Mouse (Mus musculus) stomach, postnatal 0 days (tissue): Measurements from ENCODE around the gene Uhrf1bp1. TPM values are rescaled to one million over a fixed set of nuclear protein-coding genes. Genes with fewer than 3 reads are reported as not detected.

Source experiments
- ATAC-seq: fragments of 200-750 bp; cut with Nextera tagmentation; 2 replicates; pipeline ENCODE4 v1.8.0; 2017; ENCODE audit not compliant: low FRiP score, low TSS enrichment
- DNase-seq: peaks from one replicate; pipeline ENCODE4 v3.0.0-alpha.2; 2016; ENCODE audit warnings: low spot score
- H3K27ac ChIP-seq: fragments of 300-500 bp; sonication (generic); replicated peaks from 2 replicates; pipeline ENCODE4 v1.5.1; 2014; ENCODE audit warnings: mild to moderate bottlenecking, control low read depth
- H3K27me3 ChIP-seq: fragments of 300-500 bp; sonication (generic); 2 replicates; pipeline ENCODE4 v1.6.1; 2014; ENCODE audit warnings: low read length; ENCODE audit not compliant: control insufficient read depth, insufficient read depth
- H3K36me3 ChIP-seq: fragments of 300-500 bp; sonication (generic); 2 replicates; pipeline ENCODE4 v1.6.1; 2014; ENCODE audit warnings: low read length, mixed read lengths; ENCODE audit not compliant: control insufficient read depth, insufficient read depth
- H3K4me1 ChIP-seq: fragments of 300-500 bp; sonication (generic); replicated peaks from 2 replicates; pipeline ENCODE4 v1.6.1; 2014; ENCODE audit warnings: antibody characterized with exemption; ENCODE audit not compliant: control insufficient read depth, insufficient read depth
- H3K4me2 ChIP-seq: fragments of 300-500 bp; sonication (generic); replicated peaks from 2 replicates; pipeline ENCODE4 v1.6.1; 2014; ENCODE audit warnings: low read depth, mild to moderate bottlenecking, control low read depth, moderate library complexity
- H3K4me3 ChIP-seq: fragments of 300-500 bp; sonication (generic); 2 replicates; pipeline ENCODE4 v1.5.1; 2014; ENCODE audit warnings: low read depth, low read length, control low read depth
- H3K9ac ChIP-seq: fragments of 300-500 bp; sonication (generic); 2 replicates; pipeline ENCODE4 v1.6.1; 2014; ENCODE audit warnings: mild to moderate bottlenecking, low read length, control low read depth, mixed read lengths
- H3K9me3 ChIP-seq: fragments of 300-500 bp; sonication (generic); 2 replicates; pipeline ENCODE4 v1.6.1; 2016; ENCODE audit warnings: low read length; ENCODE audit not compliant: control insufficient read depth
- CTCF ChIP-seq: IDR thresholded peaks from 2 replicates; pipeline ENCODE4 v1.5.1; 2016; ENCODE audit warnings: antibody characterized with exemption, low read depth, mild to moderate bottlenecking, moderate library complexity
- EP300 ChIP-seq: optimal IDR thresholded peaks from 2 replicates; pipeline ENCODE3; 2016; ENCODE audit warnings: antibody characterized with exemption
- WGBS: fragments of 180-500 bp; shearing (Covaris S2); extraction: QIAGEN DNeasy Blood & Tissue Kit; methylation state at CpG from one replicate; pipeline ENCODE4 v1.1.7; 2014; 5-methylcytosine and 5-hydroxymethylcytosine counted together
- polyA plus RNA-seq: library from polyadenylated mRNA; unstranded; fragments of >200 nt; fragmentation: Nextera tagmentation; extraction: Ambion mirVana; gene quantifications from 2 replicates; pipeline ENCODE4 v1.2.1, GENCODE M21; 2015

Gene Uhrf1bp1
- polyA plus RNA-seq, 1 experiment from 2014 or later, result 1.4 TPM

- no peak for ATAC-seq
- no peaks in the 10 kb centered on the region for H3K9me3 ChIP-seq
- no peak overlapping the region for H3K4me2 ChIP-seq
- 0 out of 2 replicates have a peak, but pooled peaks cover 2% of the 10 kb centered on the region for H3K4me1 ChIP-seq
- no peak overlapping the region for H3K9ac ChIP-seq
- H3K36me3 ChIP-seq, result no peaks in the 10 kb centered on the region
- 73% methylated on average over 4 of the region's 4 CpGs for WGBS
- H3K4me3 ChIP-seq, result no peak overlapping the region
- H3K27me3 ChIP-seq, result no peaks in the 10 kb centered on the region
- TF ChIP-seq EP300 (no peak), CTCF (no peak)
- H3K27ac ChIP-seq, result no peak overlapping the region
- no peak for DNase-seq
These were observed 75.6 kb downstream of the Uhrf1bp1 start for GRCm38 (mm10) chr17:27931826-27932225.

- no peak overlapping the region for H3K4me3 ChIP-seq
- H3K9me3 ChIP-seq, result no peaks in the 10 kb centered on the region
- no peak overlapping the region for H3K9ac ChIP-seq
- ATAC-seq (no peak), DNase-seq (no peak)
- WGBS, result 66% methylated on average over 10 of the region's 10 CpGs
- no peak for TF ChIP-seq EP300
- TF ChIP-seq CTCF, result no peak
- H3K27ac ChIP-seq, result peak overlapping the region; percentile 45
- no peak overlapping the region for H3K4me2 ChIP-seq
- H3K4me1 ChIP-seq, result peaks cover 6% of the 10 kb centered on the region
- no peaks in the 10 kb centered on the region for H3K27me3 ChIP-seq
- H3K36me3 ChIP-seq, result no peaks in the 10 kb centered on the region
These were observed 78.1 kb downstream of the Uhrf1bp1 start for GRCm38 (mm10) chr17:27934136-27934910.

GRCm38 (mm10) chr17:27935091-27935490, 78.8 kb downstream of the Uhrf1bp1 start:
- Histone ChIP-seq H3K27ac (no peak overlapping the region), H3K27me3 (no peaks in the 10 kb centered on the region), H3K9ac (no peak overlapping the region), H3K9me3 (no peaks in the 10 kb centered on the region), H3K4me1 (peaks cover 8% of the 10 kb centered on the region), H3K4me3 (no peak overlapping the region), H3K36me3 (no peaks in the 10 kb centered on the region), H3K4me2 (no peak overlapping the region)
- no peak for TF ChIP-seq EP300
- no peak for TF ChIP-seq CTCF
- ATAC-seq, result no peak
- WGBS, result 85% methylated on average over 3 of the region's 3 CpGs
- DNase-seq, result no peak

- ATAC-seq (no peak), DNase-seq (no peak)
- Histone ChIP-seq H3K9me3 (no peaks in the 10 kb centered on the region), H3K4me2 (no peak overlapping the region), H3K4me1 (peaks cover 10% of the 10 kb centered on the region), H3K4me3 (no peak overlapping the region), H3K27me3 (no peaks in the 10 kb centered on the region), H3K36me3 (no peaks in the 10 kb centered on the region), H3K9ac (no peak overlapping the region), H3K27ac (peak overlapping the region; percentile 45; the same call in 1 of the 2 replicates)
- TF ChIP-seq CTCF, result no peak
- WGBS, result 63% methylated on average over 4 of the region's 4 CpGs
These were observed 80.9 kb downstream of the Uhrf1bp1 start for GRCm38 (mm10) chr17:27937054-27937615.

GRCm38 (mm10) chr17:27938121-27938754, 82.0 kb downstream of the Uhrf1bp1 start:
- no peak for DNase-seq
- Histone ChIP-seq H3K4me2 (no peak overlapping the region), H3K4me1 (peaks cover 8% of the 10 kb centered on the region), H3K4me3 (no peak overlapping the region), H3K9ac (no peak overlapping the region), H3K27me3 (no peaks in the 10 kb centered on the region), H3K36me3 (no peaks in the 10 kb centered on the region), H3K27ac (peak overlapping the region; percentile 46; the same call in 1 of the 2 replicates), H3K9me3 (no peaks in the 10 kb centered on the region)
- TF ChIP-seq EP300 (no peak), CTCF (no peak)
- WGBS, result 59% methylated on average over 12 of the region's 12 CpGs
- peak; percentile 24; the same call in 1 of the 2 replicates for ATAC-seq
